Mouse (Mus musculus): ENCODE measurements around the gene Il13. TPM values are rescaled to one million over a fixed set of nuclear protein-coding genes. Genes with fewer than 3 reads are reported as not detected.

Il13 gene
- total and polyA plus RNA-seq, 3 experiments, result not detected

GRCm38 (mm10) chr11:53664091-53664490 is 29.6 kb upstream of the Il13 start:
- Histone ChIP-seq H3K4me3 (no peak overlapping the region), H3K9ac (ENCODE audit: low read depth, low read length) (no peak overlapping the region), H3K27me3 (ENCODE audit: control insufficient read depth, insufficient read depth, low read length) (no peaks in the 10 kb centered on the region), H3K79me2 (replicated peaks; ENCODE audit: control insufficient read depth, insufficient read depth, low read length) (no peaks in the 10 kb centered on the region), H3K36me3 (ENCODE audit: control insufficient read depth, insufficient read depth, low read length) (peaks cover 3% of the 10 kb centered on the region; the same call in 1 of the 2 replicates), H3K4me1 (ENCODE audit: control insufficient read depth, insufficient read depth, low read length) (peaks cover 5% of the 10 kb centered on the region), H3K27ac (no peak overlapping the region)
- 81% methylated on average over 5 of the region's 5 CpGs for WGBS
- no peak for DNase-seq
- intact Hi-C loops (cut with DNase I), result no loop called here
- no peak for TF ChIP-seq CTCF (IDR thresholded peaks at IDR 0.05)

DNA sequence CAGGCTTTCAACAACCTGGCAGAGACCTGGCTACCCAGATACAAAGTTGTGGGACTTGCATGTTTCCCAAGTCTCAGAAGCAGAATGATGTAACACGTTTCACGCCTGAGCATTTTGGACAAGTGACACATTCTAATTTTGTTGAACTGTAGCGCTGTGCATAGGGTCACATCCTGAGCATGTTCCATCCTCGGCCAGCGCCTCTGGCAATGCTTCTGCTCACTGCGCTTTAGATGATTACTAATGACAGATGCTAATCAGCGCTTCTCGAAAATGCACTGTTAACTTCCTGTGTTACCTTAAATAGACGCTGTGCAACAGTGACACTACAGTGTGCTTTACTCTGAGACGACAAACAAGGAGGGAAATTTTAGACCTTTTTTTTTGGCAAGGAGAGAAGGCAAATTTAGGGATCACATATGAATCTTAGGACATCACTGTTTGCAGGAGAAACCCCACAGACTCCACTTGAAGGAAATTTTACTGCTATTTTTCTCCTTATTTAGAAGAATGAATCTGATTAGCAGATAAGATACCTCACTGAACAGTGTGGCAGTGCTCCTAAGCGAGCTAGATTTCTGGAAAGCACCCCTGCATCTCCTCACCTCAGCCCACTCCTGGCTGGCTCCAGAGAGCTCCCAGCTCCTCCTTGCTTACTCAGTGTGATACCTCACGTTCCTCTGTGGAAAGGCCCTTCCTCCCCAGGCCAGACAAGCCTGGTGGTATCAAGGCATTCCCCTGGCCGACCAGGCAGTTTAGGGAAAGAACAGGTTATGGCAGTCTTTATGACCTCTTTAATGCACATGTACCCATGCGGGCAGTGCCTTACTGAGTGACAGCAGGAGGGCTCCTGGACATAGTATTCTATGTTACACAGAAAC is 28.5 kb upstream of the Il13 start:
- Histone ChIP-seq H3K9ac (ENCODE audit: low read depth, low read length) (no peak overlapping the region), H3K27me3 (ENCODE audit: control insufficient read depth, insufficient read depth, low read length) (no peaks in the 10 kb centered on the region), H3K79me2 (replicated peaks; ENCODE audit: control insufficient read depth, insufficient read depth, low read length) (no peaks in the 10 kb centered on the region), H3K27ac (no peak overlapping the region), H3K36me3 (ENCODE audit: control insufficient read depth, insufficient read depth, low read length) (peaks cover 3% of the 10 kb centered on the region; the same call in 1 of the 2 replicates), H3K4me3 (no peak overlapping the region), H3K4me1 (ENCODE audit: control insufficient read depth, insufficient read depth, low read length) (peaks cover 5% of the 10 kb centered on the region)
- 33% methylated on average over 14 of the region's 14 CpGs for WGBS
- DNase-seq, result no peak
- TF ChIP-seq CTCF (IDR thresholded peaks at IDR 0.05), result no peak
- no peak for TF ChIP-seq POLR2A (IDR thresholded peaks at IDR 0.05; ENCODE audit: insufficient read depth, low read depth, low read length)
- intact Hi-C loops (cut with DNase I), result no loop called here

DNA sequence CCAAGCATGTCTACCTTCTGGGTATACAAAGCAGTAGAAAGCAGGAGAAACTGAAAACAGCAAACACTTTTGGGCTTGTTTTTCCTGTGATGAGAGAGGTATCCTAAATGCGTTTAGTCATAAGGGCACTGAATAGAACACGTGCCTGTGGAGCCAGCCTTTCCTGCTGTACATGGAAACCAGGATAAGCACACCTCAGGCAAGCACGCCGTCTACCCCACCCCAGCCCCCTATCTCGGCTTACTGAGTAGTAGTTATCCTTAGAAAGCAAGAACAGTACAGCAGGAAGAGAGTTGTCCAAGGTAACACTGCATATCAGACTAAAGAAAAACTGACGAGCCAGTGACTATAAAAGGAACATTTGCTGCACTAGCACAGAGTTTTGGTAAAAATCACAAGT is 23.3 kb upstream of the Il13 start:
- intact Hi-C loops (cut with DNase I), result no loop called here
- 62% methylated on average over 6 of the region's 6 CpGs for WGBS

GRCm38 (mm10) chr11:53657381-53657780 is 22.9 kb upstream of the Il13 start:
- 83% methylated on average over 8 of the region's 8 CpGs for WGBS
- intact Hi-C loops (cut with DNase I), result no loop called here

More for the DNA sequence above, 23.3 kb upstream of the Il13 start:
- Histone ChIP-seq H3K4me1 (ENCODE audit: control insufficient read depth, insufficient read depth, low read length) (peaks cover 3% of the 10 kb centered on the region), H3K36me3 (ENCODE audit: control insufficient read depth, insufficient read depth, low read length) (no peaks in the 10 kb centered on the region; the same call in 1 of the 2 replicates), H3K27ac (no peak overlapping the region), H3K79me2 (replicated peaks; ENCODE audit: control insufficient read depth, insufficient read depth, low read length) (no peaks in the 10 kb centered on the region), H3K4me3 (no peak overlapping the region), H3K27me3 (ENCODE audit: control insufficient read depth, insufficient read depth, low read length) (no peaks in the 10 kb centered on the region), H3K9ac (ENCODE audit: low read depth, low read length) (no peak overlapping the region)
- no peak for DNase-seq
- TF ChIP-seq CTCF (IDR thresholded peaks at IDR 0.05), result no peak
- no peak for TF ChIP-seq POLR2A (IDR thresholded peaks at IDR 0.05; ENCODE audit: insufficient read depth, low read depth, low read length)
- no peak for TF ChIP-seq EP300 (IDR thresholded peaks at IDR 0.05; ENCODE audit: insufficient read depth, low read depth, low read length)

GRCm38 (mm10) chr11:53656558-53657202 is 22.2 kb upstream of the Il13 start:
- peaks cover 2% of the 10 kb centered on the region; the same call in 1 of the 2 replicates for H3K4me1 ChIP-seq (ENCODE audit: control insufficient read depth, insufficient read depth, low read length)
- intact Hi-C loops (cut with DNase I), result no loop called here
- no peak overlapping the region for H3K27ac ChIP-seq
- H3K79me2 ChIP-seq (replicated peaks; ENCODE audit: control insufficient read depth, insufficient read depth, low read length), result no peaks in the 10 kb centered on the region
- DNase-seq, result no peak
- no peak overlapping the region for H3K4me3 ChIP-seq
- no peaks in the 10 kb centered on the region for H3K36me3 ChIP-seq (ENCODE audit: control insufficient read depth, insufficient read depth, low read length)
- H3K9ac ChIP-seq (ENCODE audit: low read depth, low read length), result no peak overlapping the region
- WGBS, result 58% methylated on average over 9 of the region's 9 CpGs
- no peaks in the 10 kb centered on the region for H3K27me3 ChIP-seq (ENCODE audit: control insufficient read depth, insufficient read depth, low read length)
- TF ChIP-seq EP300 (IDR thresholded peaks at IDR 0.05; ENCODE audit: insufficient read depth, low read depth, low read length), result no peak
- TF ChIP-seq POLR2A (IDR thresholded peaks at IDR 0.05; ENCODE audit: insufficient read depth, low read depth, low read length), result no peak
- TF ChIP-seq CTCF (IDR thresholded peaks at IDR 0.05), result no peak

More at GRCm38 (mm10) chr11:53657381-53657780, 22.9 kb upstream of the Il13 start:
- no peak for TF ChIP-seq EP300 (IDR thresholded peaks at IDR 0.05; ENCODE audit: insufficient read depth, low read depth, low read length)
- TF ChIP-seq CTCF (IDR thresholded peaks at IDR 0.05), result no peak
- no peak for TF ChIP-seq POLR2A (IDR thresholded peaks at IDR 0.05; ENCODE audit: insufficient read depth, low read depth, low read length)
- Histone ChIP-seq H3K79me2 (replicated peaks; ENCODE audit: control insufficient read depth, insufficient read depth, low read length) (no peaks in the 10 kb centered on the region), H3K27me3 (ENCODE audit: control insufficient read depth, insufficient read depth, low read length) (no peaks in the 10 kb centered on the region), H3K4me1 (ENCODE audit: control insufficient read depth, insufficient read depth, low read length) (peaks cover 2% of the 10 kb centered on the region; the same call in 1 of the 2 replicates), H3K4me3 (no peak overlapping the region), H3K9ac (ENCODE audit: low read depth, low read length) (no peak overlapping the region), H3K27ac (no peak overlapping the region), H3K36me3 (ENCODE audit: control insufficient read depth, insufficient read depth, low read length) (no peaks in the 10 kb centered on the region)
- no peak for DNase-seq

- peak in 1 of 2 experiments; percentile 47 for DNase-seq
- TF ChIP-seq CTCF (IDR thresholded peaks at IDR 0.05), result no peak
- no peak for TF ChIP-seq EP300 (IDR thresholded peaks at IDR 0.05; ENCODE audit: insufficient read depth, low read depth, low read length)
- TF ChIP-seq POLR2A (IDR thresholded peaks at IDR 0.05; ENCODE audit: insufficient read depth, low read depth, low read length), result no peak
- no peaks in the 10 kb centered on the region for H3K27me3 ChIP-seq (ENCODE audit: control insufficient read depth, insufficient read depth, low read length)
These were observed 20.5 kb upstream of the Il13 start for GRCm38 (mm10) chr11:53655043-53655442.

More at GRCm38 (mm10) chr11:53655043-53655442, 20.5 kb upstream of the Il13 start:
- Histone ChIP-seq H3K36me3 (ENCODE audit: control insufficient read depth, insufficient read depth, low read length) (no peaks in the 10 kb centered on the region), H3K4me1 (ENCODE audit: control insufficient read depth, insufficient read depth, low read length) (peaks cover 2% of the 10 kb centered on the region; the same call in 1 of the 2 replicates), H3K4me3 (no peak overlapping the region), H3K27ac (no peak overlapping the region), H3K79me2 (replicated peaks; ENCODE audit: control insufficient read depth, insufficient read depth, low read length) (no peaks in the 10 kb centered on the region), H3K9ac (ENCODE audit: low read depth, low read length) (no peak overlapping the region)
- WGBS, result 26% methylated on average over 5 of the region's 5 CpGs
- intact Hi-C loops (cut with DNase I), result no loop called here
